ENCODE assay signal across 15 mouse cellular contexts in genomic region chr15:80753351-80753750, GRCm38 (mm10). TPM values are rescaled to one million over a fixed set of nuclear protein-coding genes. Genes with fewer than 3 reads are reported as not detected.
A peak's percentile ranks its signal among the peaks of the same experiment; 100 is the strongest.
DNase-seq lines count a peak whose midpoint lies in the region; ATAC-seq and TF ChIP-seq lines count a peak whose summit lies in the region.
"Had no signal": no experiment of that assay in that cellular context is flagged by ENCODE, and none has a peak within 500 bp of the region (broad histone marks: within the 10 kb centered on the region; RNA-seq: fewer than 3 reads in every experiment).

No protein-coding gene starts in this region.

- H3K9me3 ChIP-seq in heart, postnatal 0 days (replicated peaks; ENCODE audit: control insufficient read depth, low read length): no peaks in the 10 kb centered on the region
- H3K9me3 ChIP-seq: embryonic facial prominence, embryonic 12.5 days; intestine, embryonic 15.5 days; limb, embryonic 15.5 days had no signal

- no peak overlapping the region for H3K4me3 ChIP-seq in heart, postnatal 0 days (ENCODE audit: low read depth, low read length)
- no peak overlapping the region for H3K4me3 ChIP-seq in left cerebral cortex, adult 2 months
- H3K4me3 ChIP-seq: embryonic facial prominence, embryonic 12.5 days; intestine, embryonic 15.5 days; limb, embryonic 15.5 days had no signal

- H3K4me1 ChIP-seq in heart, postnatal 0 days (ENCODE audit: control insufficient read depth, insufficient read depth): no peaks in the 10 kb centered on the region
- H3K4me1 ChIP-seq: embryonic facial prominence, embryonic 12.5 days; intestine, embryonic 15.5 days; limb, embryonic 15.5 days had no signal

- H3K4me2 ChIP-seq in heart, postnatal 0 days (ENCODE audit: low read depth, low read length): no peak overlapping the region
- H3K4me2 ChIP-seq: embryonic facial prominence, embryonic 12.5 days; heart, embryonic 11.5 days; intestine, embryonic 15.5 days; limb, embryonic 15.5 days had no signal

- H3K27me3 ChIP-seq in heart, postnatal 0 days (ENCODE audit: control insufficient read depth, insufficient read depth, low read length): no peaks in the 10 kb centered on the region
- H3K27me3 ChIP-seq: embryonic facial prominence, embryonic 12.5 days; intestine, embryonic 15.5 days; limb, embryonic 15.5 days had no signal

- no peak for TF ChIP-seq EP300 in heart, postnatal 0 days (IDR thresholded peaks at IDR 0.05; ENCODE audit: low read depth)

- no peak overlapping the region for H3K9ac ChIP-seq in heart, postnatal 0 days (replicated peaks; ENCODE audit: low read depth, low read length)
- H3K9ac ChIP-seq: embryonic facial prominence, embryonic 12.5 days; intestine, embryonic 15.5 days; limb, embryonic 15.5 days had no signal

- WGBS in heart, postnatal 0 days: 56% methylated on average over 6 of the region's 6 CpGs

- no peak for TF ChIP-seq CTCF in heart, postnatal 0 days (IDR thresholded peaks at IDR 0.05; ENCODE audit: low read depth)
- TF ChIP-seq CTCF in left cerebral cortex, adult 2 months (IDR thresholded peaks at IDR 0.05): no peak

- H3K27ac ChIP-seq in heart, postnatal 0 days (ENCODE audit: low read depth): 0 out of 2 replicates have a peak overlapping the region, but pooled peaks have one; percentile 1
- H3K27ac ChIP-seq in left cerebral cortex, adult 2 months: peak overlapping the region; percentile 15; the same call in 1 of the 2 replicates
- H3K27ac ChIP-seq: embryonic facial prominence, embryonic 12.5 days; intestine, embryonic 15.5 days; limb, embryonic 15.5 days had no signal

- H3K36me3 ChIP-seq in heart, postnatal 0 days (replicated peaks; ENCODE audit: control insufficient read depth, insufficient read depth, low read length): no peaks in the 10 kb centered on the region
- H3K36me3 ChIP-seq: intestine, embryonic 15.5 days had no signal

- ATAC-seq in heart, postnatal 0 days (ENCODE audit: insufficient read depth, low read depth): no peak
- ATAC-seq: intestine, embryonic 15.5 days had no signal

- intact Hi-C loops in heart, postnatal 36 days (cut with DNase I): no loop called here
- intact Hi-C loops in left cerebral cortex, adult 2 months (cut with DNase I): no loop called here

- DNase-seq in adrenal gland, adult (ENCODE audit: inconsistent age in 2 of 2, low spot score in 1 of 2): peak; percentile 39 to 71
- no peak for DNase-seq in adrenal gland, postnatal 4 days (ENCODE audit: low spot score in 2 of 2)
- no peak for DNase-seq in heart, postnatal 0 days (ENCODE audit: low spot score)
- no peak for DNase-seq in heart, postnatal 36 days
- peak in 1 of 2 experiments; percentile 10 for DNase-seq in left cerebral cortex, adult 2 months (ENCODE audit: extremely low spot score in 1 of 2, low spot score in 2 of 2)
- no peak for DNase-seq in left cerebral cortex, adult 8-10 months (ENCODE audit: low spot score in 2 of 2)
- DNase-seq in adrenal gland, postnatal 25 days: peak; percentile 6
- DNase-seq in cerebellum, adult 9-11 months: no peak
- DNase-seq: cerebellum, adult 11-12 months; lung, adult 2 months; lung, postnatal 4 days had no signal

RNA-seq across cellular contexts. Expression of gene Tnrc6b, which starts 42.2 kb away (rescaled TPM):
- total RNA-seq in adrenal gland, postnatal 4 days (2021): 10 to 100 TPM; 74.2 to 74.3 TPM
- 26.4 and 33.5 TPM in 2 replicates for total RNA-seq in heart, postnatal 0 days (2014; rRNA removed; ENCODE audit: low replicate concordance)
- 15.2 and 16.1 TPM in 2 replicates for polyA plus RNA-seq in heart, postnatal 0 days (2015; fragmentation: Nextera tagmentation; extraction: Ambion mirVana)
- total RNA-seq in heart, postnatal 36 days (2021): 10 to 100 TPM; 42.3 to 53.3 TPM
- 100 to 1,000 TPM; 118 to 120 TPM for total RNA-seq in left cerebral cortex, adult 2 months (2021)
- total RNA-seq in left cerebral cortex, adult 8-10 months (2022): 100 to 1,000 TPM in 3 of 4 experiments, 10 to 100 TPM in 1; 92.1 to 137 (median 115) TPM
- 75.0 and 83.4 TPM in 2 replicates for total RNA-seq in adrenal gland, postnatal 25 days (2021)

Comparison
In these comparisons a context has a peak if more than half of its experiments do, and no peak if none do; other contexts are left out.
1. DNase-seq: peak in adrenal gland, adult (2 of 2) and adrenal gland, postnatal 25 days (single experiment); none in adrenal gland, postnatal 4 days (0 of 2), heart, postnatal 0 days (single experiment), heart, postnatal 36 days (0 of 2), left cerebral cortex, adult 8-10 months (0 of 2) and cerebellum, adult 9-11 months (single experiment).